Mouse (Mus musculus) mesoderm, embryonic 11.5 days (tissue): ENCODE measurements around the gene Nlrc4.
"Not testable (repeated sequence)": the region's sequence is repeated elsewhere in the genome, so short reads cannot be mapped to it uniquely, and the experiment has no call there.

Experiments used
- DNase-seq: peaks from one replicate; pipeline ENCODE4 v3.0.0-alpha.2; 2012; ENCODE audit warnings: low read depth, low spot score

Gene Nlrc4

GRCm38 (mm10) chr17:74458711-74459408 is at the start of gene Nlrc4:
Nlrc4 (minus strand) TSS chr17:74459142.
- DNase-seq, result no peak

- no peak for DNase-seq
These were observed 49.7 kb upstream of the Nlrc4 start for GRCm38 (mm10) chr17:74508600-74508999.

- DNase-seq, result no peak
These were observed 49.0 kb upstream of the Nlrc4 start for GRCm38 (mm10) chr17:74507934-74508333.

GRCm38 (mm10) chr17:74501085-74501484 is 42.1 kb upstream of the Nlrc4 start:
- DNase-seq, result no peak

- DNase-seq, result no peak
These were observed 41.3 kb upstream of the Nlrc4 start for GRCm38 (mm10) chr17:74500204-74500603.

DNA sequence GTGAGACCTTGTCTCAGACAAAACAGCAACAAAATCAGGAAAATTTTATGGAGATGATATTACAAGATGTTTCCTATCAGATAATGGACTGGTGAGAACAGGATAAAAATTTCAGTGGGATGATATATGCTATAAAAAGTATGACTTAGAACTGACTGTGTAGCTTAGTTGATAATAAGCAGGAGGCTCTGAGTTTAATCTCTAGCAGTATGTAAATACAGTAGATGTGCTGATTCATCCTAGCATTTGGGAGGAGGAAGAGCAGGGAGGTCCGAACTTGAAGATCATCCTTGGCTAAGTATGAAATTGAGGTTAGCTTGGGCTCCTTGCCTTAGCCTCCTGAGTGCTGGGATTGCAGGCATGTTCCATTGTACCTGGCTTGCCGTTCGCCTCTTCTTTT is 32.6 kb upstream of the Nlrc4 start:
- no peak for DNase-seq

DNA sequence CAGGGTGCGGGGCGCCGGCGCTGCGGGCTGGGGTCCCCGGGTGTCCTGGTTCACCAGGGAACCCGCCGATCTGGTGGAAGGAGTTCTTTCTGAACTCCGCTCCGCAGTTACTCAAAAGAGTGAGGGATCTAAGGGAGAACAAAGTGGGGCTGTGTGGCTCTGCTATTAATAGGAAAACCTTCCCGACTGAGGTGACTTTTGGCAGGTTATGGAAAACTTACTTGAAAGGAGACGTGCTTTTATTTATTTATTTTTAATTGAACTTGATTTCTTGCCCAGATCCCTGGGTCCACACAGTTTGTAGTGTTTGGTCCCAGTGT is 30.9 kb upstream of the Nlrc4 start:
- DNase-seq, result no peak

DNA sequence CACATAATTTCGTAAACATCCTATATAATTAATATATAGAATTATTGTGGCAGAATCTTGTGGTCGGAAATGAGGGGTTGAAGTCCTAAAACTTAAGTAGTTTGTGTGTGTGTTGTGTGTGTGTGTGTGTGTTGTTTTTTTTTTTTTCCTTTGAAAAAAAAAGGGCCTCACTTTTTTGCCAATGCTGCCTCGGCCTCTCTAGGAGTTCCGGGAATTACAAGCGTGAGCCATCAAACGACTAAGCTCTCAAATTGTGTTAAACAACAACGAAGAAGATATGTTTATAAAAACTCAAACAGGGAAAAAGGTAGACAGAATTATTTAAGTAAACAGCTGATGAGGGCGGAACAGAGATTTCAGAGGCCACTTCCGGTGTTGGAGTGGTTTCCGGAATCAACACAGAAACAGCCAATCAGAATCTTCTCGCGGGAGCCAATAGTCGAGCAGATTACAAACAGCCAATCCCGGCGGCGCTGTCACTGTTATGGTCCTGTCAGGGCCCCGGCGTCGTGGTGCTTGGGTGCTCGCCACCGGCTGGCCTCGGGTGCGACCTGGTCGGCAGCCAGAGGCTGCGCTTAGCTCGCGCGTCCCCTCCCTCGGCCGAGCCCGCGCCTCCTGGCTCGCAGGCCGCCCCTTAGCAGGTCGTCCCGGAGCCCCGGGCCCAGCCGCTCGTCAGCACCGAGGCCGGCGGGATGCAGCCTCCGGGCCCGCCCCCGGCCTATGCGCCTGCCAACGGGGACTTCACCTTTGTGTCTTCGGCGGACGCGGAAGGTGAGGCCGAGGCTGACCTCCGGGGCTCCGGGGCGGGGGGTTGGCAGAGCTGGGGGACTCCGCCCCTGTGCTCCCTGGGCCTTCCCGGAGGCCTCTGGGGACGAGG is 30.3 kb upstream of the Nlrc4 start, which contains the start of gene Yipf4:
Yipf4 (plus strand) TSS at position 470 of the 877 bp plus-strand sequence.
- peak; percentile 94 for DNase-seq

DNA sequence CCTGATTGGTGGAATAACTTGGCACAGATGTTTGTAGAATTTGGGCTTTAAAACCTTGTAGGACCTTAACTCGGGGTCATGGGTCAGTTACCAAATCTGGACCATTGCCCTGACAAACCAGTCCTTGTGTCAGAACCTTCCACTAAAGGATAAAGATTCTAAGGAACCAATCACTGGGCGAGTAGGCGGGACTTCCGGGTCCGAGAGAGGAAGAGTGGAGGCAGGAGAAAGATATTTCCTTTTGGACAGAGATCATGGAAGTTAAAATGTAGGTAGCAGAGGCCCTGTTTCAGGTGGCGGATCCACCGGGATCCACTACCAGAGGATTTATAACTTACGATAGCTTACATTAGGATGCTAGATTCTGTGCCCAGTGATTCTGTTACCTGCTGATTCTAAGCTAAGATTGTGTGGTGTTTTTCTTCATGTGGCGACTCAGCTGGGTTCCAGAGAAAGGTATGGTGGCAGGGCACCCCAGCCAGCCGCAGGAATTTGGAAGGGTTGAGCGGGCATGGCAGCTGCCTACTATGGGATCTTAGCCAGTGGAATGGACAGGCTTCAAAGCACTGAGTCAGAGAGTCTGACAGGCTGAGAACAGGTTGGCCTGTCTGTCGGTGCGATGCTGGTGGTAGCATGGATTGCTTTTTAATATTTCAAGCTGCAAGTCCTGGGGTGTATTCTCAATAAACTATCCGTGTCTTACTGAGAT is 21.6 kb upstream of the Nlrc4 start:
- DNase-seq, result no peak

DNA sequence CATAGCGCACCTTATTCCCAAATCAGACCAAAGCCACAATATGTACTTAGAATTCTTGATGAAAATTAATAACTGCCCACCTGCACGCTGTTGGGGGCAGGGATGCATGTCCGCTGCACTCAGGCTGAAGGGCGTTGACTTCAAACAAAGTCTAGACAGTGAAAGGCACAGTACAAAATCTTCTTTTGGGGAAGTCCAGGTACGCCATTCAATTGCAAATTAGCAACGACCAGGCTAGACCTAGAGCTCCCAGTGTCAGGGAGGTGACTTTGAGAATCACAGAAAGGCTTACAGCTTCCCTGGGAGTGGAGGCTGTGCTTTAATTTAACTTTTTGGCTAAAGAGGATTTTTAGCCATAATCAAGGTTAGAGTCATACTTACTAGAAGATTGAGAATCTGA is 11.2 kb upstream of the Nlrc4 start:
- DNase-seq, result not testable (repeated sequence)

GRCm38 (mm10) chr17:74467981-74468380 is 9.0 kb upstream of the Nlrc4 start:
- not testable (repeated sequence) for DNase-seq

DNA sequence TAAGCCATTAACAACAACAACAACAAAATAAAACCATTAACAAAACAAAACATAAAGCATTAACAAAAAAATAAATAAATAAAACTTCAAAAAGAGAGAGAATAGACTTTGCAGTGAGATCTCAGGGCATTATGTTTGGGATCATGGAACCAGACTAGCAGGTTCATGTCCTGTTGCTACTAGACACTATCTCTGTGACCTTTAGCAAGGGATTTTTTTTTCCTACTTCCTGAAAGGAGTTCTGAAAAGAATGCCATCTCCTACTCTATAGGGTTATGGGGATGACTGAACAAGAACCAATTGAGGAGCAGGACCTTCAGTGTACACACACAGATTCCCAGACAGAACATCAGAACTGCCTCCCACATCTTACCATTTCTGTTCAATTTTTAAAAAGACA is 4.6 kb upstream of the Nlrc4 start:
- DNase-seq, result no peak

DNA sequence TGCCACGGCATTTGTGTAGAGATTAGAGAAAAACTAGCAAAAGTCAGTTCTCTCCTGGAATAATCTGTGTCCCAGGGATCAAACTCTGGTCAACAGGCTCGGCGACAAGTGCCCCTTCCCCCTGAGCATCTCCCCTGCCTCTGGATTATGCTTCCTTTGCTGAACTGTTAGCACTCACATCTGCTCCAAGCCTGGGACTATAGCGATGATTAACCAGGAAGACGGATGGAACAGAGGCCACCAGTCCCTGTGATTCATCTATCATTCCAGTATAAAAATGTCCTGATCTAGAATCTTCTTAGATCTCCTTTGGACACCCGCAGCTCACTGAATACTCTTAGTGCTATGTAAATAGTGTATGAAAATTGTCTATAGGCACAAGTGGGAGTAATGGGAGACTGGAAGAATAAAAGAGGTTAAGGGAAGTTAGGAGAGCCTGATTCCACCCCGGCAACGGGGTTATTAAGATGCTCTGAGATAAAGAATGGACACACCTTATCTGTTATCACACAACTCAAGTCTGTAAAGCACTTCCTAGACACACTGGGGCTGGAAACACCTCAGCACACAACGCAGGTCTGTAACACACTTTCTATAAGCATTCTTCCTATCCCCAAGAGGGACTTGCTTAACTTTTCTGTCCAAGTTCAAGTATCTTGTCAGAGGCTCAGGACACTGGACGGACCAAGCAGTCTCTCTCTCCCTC is 817 bp downstream of the Nlrc4 start:
- no peak for DNase-seq

DNA sequence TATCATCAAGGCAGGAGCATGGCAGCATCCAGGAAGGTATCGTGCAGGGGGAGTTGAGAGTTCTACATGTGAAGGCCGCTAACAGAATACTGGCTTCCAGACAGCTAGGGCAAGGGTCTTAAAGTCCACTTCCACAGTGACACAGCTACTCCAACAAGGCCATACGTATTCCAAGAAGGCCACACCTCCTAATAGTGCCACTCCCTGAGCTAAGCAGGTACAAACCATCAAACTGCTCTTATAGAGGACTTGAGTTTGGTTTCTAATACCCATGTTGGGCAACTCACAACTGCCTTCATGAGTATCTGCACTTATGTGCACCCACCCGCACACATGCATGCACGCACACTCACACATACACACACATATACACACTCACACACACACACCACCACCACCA is 2.1 kb downstream of the Nlrc4 start:
- no peak for DNase-seq

GRCm38 (mm10) chr17:74455426-74455825 is 3.5 kb downstream of the Nlrc4 start:
- no peak for DNase-seq

DNA sequence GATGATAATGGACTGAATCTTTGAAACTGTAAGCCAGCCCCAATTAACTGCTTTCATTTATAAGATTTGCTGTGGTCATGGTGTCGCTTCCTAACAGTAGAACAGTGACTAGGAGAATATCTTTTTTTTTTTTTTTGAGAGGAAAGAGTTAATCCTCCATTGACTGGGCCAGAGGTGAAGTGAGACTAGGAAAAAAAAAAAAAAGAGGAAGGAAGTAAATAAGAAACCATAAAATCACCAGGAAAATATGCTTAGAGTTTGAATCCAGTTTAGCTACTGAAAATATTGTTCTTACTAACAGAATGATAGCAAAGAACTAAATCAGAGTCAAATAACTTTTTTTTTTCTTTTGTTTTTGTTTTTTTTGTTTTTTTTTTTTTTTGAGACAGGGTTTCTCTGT is 4.3 kb downstream of the Nlrc4 start:
- DNase-seq, result no peak

DNA sequence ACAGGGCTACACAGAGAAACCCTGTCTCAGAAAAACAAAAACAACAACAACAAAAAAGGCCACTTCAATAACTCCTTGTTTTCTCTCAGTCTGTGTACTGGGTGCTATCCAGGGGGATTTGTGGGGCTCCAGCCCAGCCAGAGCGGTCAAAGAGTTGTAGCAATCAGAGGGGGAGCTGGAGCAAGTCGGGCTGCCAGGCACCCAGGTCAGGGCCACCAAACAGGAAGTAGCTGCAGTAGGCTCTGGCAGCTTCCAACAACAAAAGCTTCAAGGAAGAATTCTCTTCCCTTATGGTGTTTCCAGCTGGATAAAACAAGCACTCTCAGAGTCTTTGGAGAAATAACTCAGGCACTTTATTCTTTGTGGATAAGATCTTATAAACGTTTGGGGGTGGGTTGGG is 5.0 kb downstream of the Nlrc4 start:
- DNase-seq, result no peak

GRCm38 (mm10) chr17:74449776-74450175 is 9.2 kb downstream of the Nlrc4 start:
- DNase-seq, result no peak

GRCm38 (mm10) chr17:74440486-74440885 is 18.5 kb downstream of the Nlrc4 start:
- DNase-seq, result no peak

GRCm38 (mm10) chr17:74437762-74438161 is 21.2 kb downstream of the Nlrc4 start:
- no peak for DNase-seq

- DNase-seq, result no peak
These were observed 26.3 kb downstream of the Nlrc4 start for GRCm38 (mm10) chr17:74432631-74433030.

DNA sequence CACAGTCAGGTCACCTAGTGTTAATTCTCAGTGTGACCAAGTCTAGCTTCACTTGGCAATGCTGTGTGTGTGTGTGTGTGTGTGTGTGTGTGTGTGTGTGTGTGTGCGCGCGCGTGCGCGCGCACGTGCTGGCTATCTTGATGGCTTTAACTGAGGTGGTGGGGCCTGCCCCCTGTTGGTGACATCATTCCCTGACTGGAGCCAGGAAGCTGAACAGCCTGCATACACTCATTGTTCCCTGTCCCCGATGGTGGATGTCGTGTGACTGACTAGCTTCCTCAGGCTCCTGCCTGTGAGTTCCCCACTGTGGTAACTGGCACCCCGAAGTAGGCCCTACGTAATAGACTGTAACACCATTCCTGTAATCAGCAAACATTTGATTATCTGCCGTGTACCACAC is 27.5 kb downstream of the Nlrc4 start:
- DNase-seq, result peak; percentile 6
